Mouse (Mus musculus) induced T-regulatory cell, adult 2 months (primary cell): ENCODE measurements around the gene A430033K04Rik.

Source experiments
- DNase-seq: peaks from one replicate; pipeline ENCODE4 v3.0.0-alpha.2; 2012; ENCODE audit warnings: low read depth

A430033K04Rik gene

DNA sequence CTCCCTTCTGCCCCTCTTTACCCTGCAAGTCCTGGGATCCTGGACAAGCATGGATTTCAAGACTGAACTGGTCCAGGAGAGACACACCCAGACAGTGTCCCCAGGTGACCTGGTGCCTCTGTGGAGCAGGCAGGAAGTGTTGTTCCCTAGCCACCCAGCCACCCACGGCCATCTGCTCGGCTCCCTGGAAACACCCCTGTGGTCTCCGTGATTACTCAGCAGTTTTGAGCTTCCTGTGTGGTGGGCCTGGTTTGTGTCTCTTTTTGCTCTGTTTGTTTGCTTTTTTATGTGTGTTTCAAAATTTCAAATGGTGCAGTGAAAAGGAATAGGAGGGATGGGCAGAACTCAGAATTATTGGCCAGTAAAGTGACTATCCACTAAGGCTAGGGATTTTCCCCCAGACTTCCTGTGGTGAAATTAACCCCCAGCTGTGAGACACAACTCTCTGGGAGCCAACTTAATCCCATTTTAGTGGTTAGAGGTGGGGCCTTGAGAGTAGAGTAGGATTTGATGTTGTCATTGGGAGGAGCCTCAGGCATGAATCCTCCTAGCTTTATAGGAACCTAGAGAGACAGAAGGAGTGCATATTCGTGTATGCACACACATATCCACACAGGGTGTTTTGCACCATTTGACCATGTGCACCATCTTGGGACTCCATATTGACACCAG, 72.0 kb downstream of the A430033K04Rik start:
- DNase-seq: peak; percentile 33

DNA sequence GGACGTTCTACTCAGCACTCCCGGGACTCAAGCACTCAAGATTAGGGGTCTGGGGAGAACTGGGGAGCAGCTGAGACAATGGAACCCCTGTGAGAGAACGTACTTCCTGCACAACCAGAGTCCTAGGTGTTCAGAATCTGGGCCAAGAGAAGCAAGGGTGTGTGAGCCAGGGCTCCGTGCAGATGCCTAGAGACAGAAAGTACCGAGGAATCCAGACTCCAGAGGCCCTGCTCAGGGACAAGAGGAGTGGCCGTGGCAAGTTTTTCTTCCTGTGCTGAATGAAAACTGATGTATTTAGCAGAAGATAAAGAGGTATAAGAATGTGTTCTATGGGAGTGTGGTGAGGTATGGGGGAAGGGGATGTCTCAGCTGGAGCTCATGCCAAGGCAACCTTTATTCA, 74.8 kb downstream of the A430033K04Rik start:
- DNase-seq: no peak
